Mouse (Mus musculus): ENCODE data around the gene Bmf. TPM values are rescaled to one million over a fixed set of nuclear protein-coding genes. Genes with fewer than 3 reads are reported as not detected.

The Bmf gene
- polyA plus RNA-seq, 1 experiment, result 4.8 TPM

DNA sequence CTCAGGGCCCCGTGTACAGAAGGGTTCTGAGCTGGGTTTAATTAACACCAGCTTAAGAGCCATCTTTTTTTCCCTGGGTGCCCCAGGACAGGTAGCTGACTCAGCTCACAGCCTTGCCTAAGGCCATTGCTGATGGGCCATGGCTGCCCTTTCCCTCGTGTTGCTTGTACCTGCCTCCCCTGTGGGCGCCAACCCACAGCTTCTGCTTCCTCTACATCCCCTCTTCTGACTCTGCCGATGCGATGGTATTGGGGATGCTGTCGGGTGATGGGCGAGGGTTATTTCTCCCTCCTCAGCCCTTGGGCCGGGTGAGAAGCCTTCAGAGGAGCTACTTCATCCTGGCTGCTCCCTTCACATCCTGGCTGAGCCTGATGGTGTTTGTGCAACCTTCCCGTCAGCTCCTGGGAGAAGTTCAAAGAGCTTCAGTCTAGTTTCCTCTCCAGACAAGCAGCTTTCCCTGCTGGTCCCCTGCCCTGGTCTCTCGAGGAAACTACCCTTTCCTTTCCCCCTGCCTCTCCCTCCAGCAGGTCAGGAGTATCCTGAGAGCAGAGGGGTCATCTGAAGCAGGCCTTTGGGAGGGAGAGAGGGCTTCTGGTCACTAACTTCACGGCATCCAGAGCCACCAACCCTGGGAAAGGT, 37.6 kb downstream of the Bmf start:
- H3K4me2 ChIP-seq (ENCODE audit: low read depth), result no peak overlapping the region
- no peaks in the 10 kb centered on the region for H3K79me2 ChIP-seq (ENCODE audit: control insufficient read depth, insufficient read depth)
- no peak overlapping the region for H3K4me3 ChIP-seq
- no peaks in the 10 kb centered on the region for H3K36me3 ChIP-seq (ENCODE audit: control insufficient read depth, insufficient read depth)
- H3ac ChIP-seq (ENCODE audit: control insufficient read depth, insufficient read length), result no peak overlapping the region
- no peak for TF ChIP-seq CEBPB (IDR thresholded peaks at IDR 0.05; ENCODE audit: insufficient read depth, poor library complexity, severe bottlenecking)
- no peak for TF ChIP-seq POLR2AphosphoS2 (IDR thresholded peaks at IDR 0.05; ENCODE audit: insufficient read length, low read depth)
- TF ChIP-seq USF1 (IDR thresholded peaks at IDR 0.05; ENCODE audit: low read depth), result no peak
- H3K27me3 ChIP-seq (ENCODE audit: control insufficient read depth, insufficient read depth, insufficient read length), result no peaks in the 10 kb centered on the region

- peak overlapping the region; percentile 49 for H3K4me2 ChIP-seq (ENCODE audit: low read depth)
- TF ChIP-seq POLR2A (IDR thresholded peaks at IDR 0.05; ENCODE audit: insufficient read length, low read depth) (no peak), TCF3 (IDR thresholded peaks at IDR 0.05; ENCODE audit: insufficient read length, low read depth) (peak; percentile 58), CEBPB (IDR thresholded peaks at IDR 0.05; ENCODE audit: insufficient read depth, poor library complexity, severe bottlenecking) (no peak), E2F4 (IDR thresholded peaks at IDR 0.05; ENCODE audit: insufficient read depth) (no peak), MAX (IDR thresholded peaks at IDR 0.05; ENCODE audit: low read depth) (no peak), SRF (IDR thresholded peaks at IDR 0.05; ENCODE audit: control insufficient read depth, insufficient read length, low read depth) (no peak), MYOD1 (IDR thresholded peaks at IDR 0.05; ENCODE audit: control insufficient read depth in 1 of 3, insufficient read length in 2 of 3, low read depth in 2 of 3) (peak in 2 of 3 experiments; percentile 91 to 95), TCF12 (IDR thresholded peaks at IDR 0.05; ENCODE audit: insufficient read depth, poor library complexity, severe bottlenecking) (no peak), MYOG (IDR thresholded peaks at IDR 0.05; ENCODE audit: control insufficient read depth in 1 of 3, insufficient read depth in 1 of 3, insufficient read length in 2 of 3, low read depth in 2 of 3) (peak in 2 of 3 experiments; percentile 70 to 79), USF1 (IDR thresholded peaks at IDR 0.05; ENCODE audit: low read depth) (no peak), POLR2AphosphoS2 (IDR thresholded peaks at IDR 0.05; ENCODE audit: insufficient read length, low read depth) (no peak), REST (IDR thresholded peaks at IDR 0.05; ENCODE audit: insufficient read depth, insufficient read length) (no peak)
- no peaks in the 10 kb centered on the region for H3K79me2 ChIP-seq (ENCODE audit: control insufficient read depth, insufficient read depth)
- no peak overlapping the region for H3K4me3 ChIP-seq
- H3K27me3 ChIP-seq (ENCODE audit: control insufficient read depth, insufficient read depth, insufficient read length), result no peaks in the 10 kb centered on the region
- no peak overlapping the region for H3ac ChIP-seq (ENCODE audit: control insufficient read depth, insufficient read length)
- no peaks in the 10 kb centered on the region for H3K36me3 ChIP-seq (ENCODE audit: control insufficient read depth, insufficient read depth)
Observed at GRCm38 (mm10) chr2:118510447-118511310, 38.8 kb downstream of the Bmf start.

GRCm38 (mm10) chr2:118509688-118510446, 39.6 kb downstream of the Bmf start:
- Histone ChIP-seq H3ac (ENCODE audit: control insufficient read depth, insufficient read length) (no peak overlapping the region), H3K79me2 (ENCODE audit: control insufficient read depth, insufficient read depth) (no peaks in the 10 kb centered on the region), H3K4me3 (no peak overlapping the region), H3K27me3 (ENCODE audit: control insufficient read depth, insufficient read depth, insufficient read length) (no peaks in the 10 kb centered on the region), H3K4me2 (ENCODE audit: low read depth) (peak overlapping the region; percentile 49), H3K36me3 (ENCODE audit: control insufficient read depth, insufficient read depth) (no peaks in the 10 kb centered on the region)
- TF ChIP-seq SRF (IDR thresholded peaks at IDR 0.05; ENCODE audit: control insufficient read depth, insufficient read length, low read depth) (no peak), MYOD1 (IDR thresholded peaks at IDR 0.05; ENCODE audit: control insufficient read depth in 1 of 3, insufficient read length in 2 of 3, low read depth in 2 of 3) (no peak), POLR2A (IDR thresholded peaks at IDR 0.05; ENCODE audit: insufficient read length, low read depth) (no peak), CEBPB (IDR thresholded peaks at IDR 0.05; ENCODE audit: insufficient read depth, poor library complexity, severe bottlenecking) (no peak), USF1 (IDR thresholded peaks at IDR 0.05; ENCODE audit: low read depth) (no peak), E2F4 (IDR thresholded peaks at IDR 0.05; ENCODE audit: insufficient read depth) (no peak), MYOG (IDR thresholded peaks at IDR 0.05; ENCODE audit: control insufficient read depth in 1 of 3, insufficient read depth in 1 of 3, insufficient read length in 2 of 3, low read depth in 2 of 3) (no peak), MAX (IDR thresholded peaks at IDR 0.05; ENCODE audit: low read depth) (no peak), POLR2AphosphoS2 (IDR thresholded peaks at IDR 0.05; ENCODE audit: insufficient read length, low read depth) (no peak), REST (IDR thresholded peaks at IDR 0.05; ENCODE audit: insufficient read depth, insufficient read length) (no peak), TCF3 (IDR thresholded peaks at IDR 0.05; ENCODE audit: insufficient read length, low read depth) (no peak), TCF12 (IDR thresholded peaks at IDR 0.05; ENCODE audit: insufficient read depth, poor library complexity, severe bottlenecking) (no peak)

GRCm38 (mm10) chr2:118507126-118507525, 42.4 kb downstream of the Bmf start:
- no peaks in the 10 kb centered on the region for H3K36me3 ChIP-seq (ENCODE audit: control insufficient read depth, insufficient read depth)
- H3K4me2 ChIP-seq (ENCODE audit: low read depth), result no peak overlapping the region
- no peaks in the 10 kb centered on the region for H3K27me3 ChIP-seq (ENCODE audit: control insufficient read depth, insufficient read depth, insufficient read length)
- no peaks in the 10 kb centered on the region for H3K79me2 ChIP-seq (ENCODE audit: control insufficient read depth, insufficient read depth)
- no peak overlapping the region for H3ac ChIP-seq (ENCODE audit: control insufficient read depth, insufficient read length)
- TF ChIP-seq POLR2A (IDR thresholded peaks at IDR 0.05; ENCODE audit: insufficient read length, low read depth) (no peak), POLR2AphosphoS2 (IDR thresholded peaks at IDR 0.05; ENCODE audit: insufficient read length, low read depth) (no peak), MYOG (IDR thresholded peaks at IDR 0.05; ENCODE audit: control insufficient read depth in 1 of 3, insufficient read depth in 1 of 3, insufficient read length in 2 of 3, low read depth in 2 of 3) (no peak)
- H3K4me3 ChIP-seq, result no peak overlapping the region
